Mouse (Mus musculus) heart, embryonic 15.5 days (tissue): ENCODE measurements around the gene Fndc8. TPM values are rescaled to one million over a fixed set of nuclear protein-coding genes. Genes with fewer than 3 reads are reported as not detected.
A peak's percentile ranks its signal among the peaks of the same experiment; 100 is the strongest.

Experiments
- ATAC-seq: fragments of 200-750 bp; cut with Nextera tagmentation; replicated peaks from 2 replicates; pipeline ENCODE4 v1.8.0; 2017; ENCODE audit warnings: low read depth, moderate TSS enrichment; ENCODE audit not compliant: insufficient number of reproducible peaks, insufficient read depth, low FRiP score
- H3K27ac ChIP-seq: fragments of 300-500 bp; sonication (generic); 2 replicates; pipeline ENCODE4 v1.5.1; 2015; ENCODE audit warnings: mild to moderate bottlenecking, inconsistent platforms
- H3K27me3 ChIP-seq: fragments of 300-500 bp; sonication (generic); 2 replicates; pipeline ENCODE4 v1.6.1; 2015; ENCODE audit warnings: inconsistent platforms
- H3K36me3 ChIP-seq: fragments of 300-500 bp; sonication (generic); 2 replicates; pipeline ENCODE4 v1.6.1; 2015; ENCODE audit warnings: mild to moderate bottlenecking, inconsistent platforms
- H3K4me1 ChIP-seq: fragments of 300-500 bp; sonication (generic); replicated peaks from 2 replicates; pipeline ENCODE4 v1.6.1; 2015; ENCODE audit warnings: inconsistent platforms
- H3K4me2 ChIP-seq: fragments of 300-500 bp; sonication (generic); 2 replicates; pipeline ENCODE4 v1.6.1; 2015; ENCODE audit warnings: inconsistent platforms, mild to moderate bottlenecking, moderate library complexity
- H3K4me3 ChIP-seq: fragments of 300-500 bp; sonication (generic); 2 replicates; pipeline ENCODE4 v1.5.1; 2015; ENCODE audit warnings: mild to moderate bottlenecking, inconsistent platforms
- H3K9ac ChIP-seq: fragments of 300-500 bp; sonication (generic); 2 replicates; pipeline ENCODE4 v1.6.1; 2015; ENCODE audit warnings: mild to moderate bottlenecking, inconsistent platforms
- H3K9me3 ChIP-seq: fragments of 300-500 bp; sonication (generic); replicated peaks from 2 replicates; pipeline ENCODE4 v1.6.1; 2016; ENCODE audit warnings: inconsistent platforms
- WGBS: fragments of 180-500 bp; shearing (Covaris S2); methylation state at CpG from one replicate; pipeline ENCODE4 v1.1.7; 2015; ENCODE audit warnings: mixed read lengths; 5-methylcytosine and 5-hydroxymethylcytosine counted together
- polyA plus RNA-seq: library from polyadenylated mRNA; unstranded; fragments of >200 nt; fragmentation: Nextera tagmentation; extraction: Ambion mirVana; gene quantifications from 2 replicates; pipeline ENCODE4 v1.2.1, GENCODE M21; 2015

Fndc8 gene
- polyA plus RNA-seq, 1 experiment from 2014 or later: 0.08 TPM

GRCm38 (mm10) chr11:82890342-82890762 lies 1.6 kb upstream of the Fndc8 start, which contains the start of gene Rad51d:
Gene Rad51d (minus strand): TSS chr11:82890614.
- Histone ChIP-seq H3K4me3 (peak within 1 kb of the TSS; percentile 84), H3K27me3 (peaks cover 12% of the 10 kb centered on the region), H3K4me1 (peaks cover 16% of the 10 kb centered on the region), H3K9ac (peak within 1 kb of the TSS; percentile 78), H3K9me3 (no peaks in the 10 kb centered on the region), H3K4me2 (peak within 1 kb of the TSS; percentile 95), H3K36me3 (no peaks in the 10 kb centered on the region), H3K27ac (peak within 1 kb of the TSS; percentile 73)
- under 1% methylated on average over 26 of the region's 26 CpGs for WGBS
- peak; percentile 93 for ATAC-seq

DNA sequence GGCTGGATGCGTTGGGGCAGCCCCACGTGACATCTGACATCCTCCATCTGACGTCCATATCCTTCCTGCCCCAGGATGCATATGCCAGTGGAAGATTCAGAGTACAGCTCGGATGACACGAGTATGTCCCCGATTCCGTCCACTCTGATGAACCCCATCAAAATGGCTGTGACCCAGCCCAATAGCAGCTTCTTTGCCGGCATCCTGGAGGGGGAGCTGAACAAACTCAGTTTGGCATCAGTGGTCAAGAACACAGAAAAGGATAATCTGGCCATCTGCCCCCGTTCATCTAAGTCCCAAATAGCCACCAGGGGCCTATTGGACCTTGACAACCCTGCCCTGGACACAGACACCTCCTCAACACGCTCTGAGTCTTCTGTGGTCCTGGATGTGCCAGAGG lies 5.6 kb downstream of the Fndc8 start:
- no peaks in the 10 kb centered on the region for H3K9me3 ChIP-seq
- no peak overlapping the region for H3K4me2 ChIP-seq
- WGBS: 79% methylated on average over 10 of the region's 10 CpGs
- no peak overlapping the region for H3K27ac ChIP-seq
- no peaks in the 10 kb centered on the region for H3K4me1 ChIP-seq
- H3K27me3 ChIP-seq: peaks cover 4% of the 10 kb centered on the region; the same call in 1 of the 2 replicates
- H3K4me3 ChIP-seq: no peak overlapping the region
- no peak overlapping the region for H3K9ac ChIP-seq
- no peak for ATAC-seq
- peaks cover 29% of the 10 kb centered on the region for H3K36me3 ChIP-seq

GRCm38 (mm10) chr11:82899720-82900119 lies 7.8 kb downstream of the Fndc8 start:
- Histone ChIP-seq H3K4me3 (no peak overlapping the region), H3K9ac (no peak overlapping the region), H3K36me3 (peaks cover 50% of the 10 kb centered on the region), H3K9me3 (no peaks in the 10 kb centered on the region), H3K27me3 (no peaks in the 10 kb centered on the region), H3K4me1 (no peaks in the 10 kb centered on the region), H3K27ac (no peak overlapping the region), H3K4me2 (no peak overlapping the region)
- WGBS: 95% methylated on average over 5 of the region's 5 CpGs
- no peak for ATAC-seq

DNA sequence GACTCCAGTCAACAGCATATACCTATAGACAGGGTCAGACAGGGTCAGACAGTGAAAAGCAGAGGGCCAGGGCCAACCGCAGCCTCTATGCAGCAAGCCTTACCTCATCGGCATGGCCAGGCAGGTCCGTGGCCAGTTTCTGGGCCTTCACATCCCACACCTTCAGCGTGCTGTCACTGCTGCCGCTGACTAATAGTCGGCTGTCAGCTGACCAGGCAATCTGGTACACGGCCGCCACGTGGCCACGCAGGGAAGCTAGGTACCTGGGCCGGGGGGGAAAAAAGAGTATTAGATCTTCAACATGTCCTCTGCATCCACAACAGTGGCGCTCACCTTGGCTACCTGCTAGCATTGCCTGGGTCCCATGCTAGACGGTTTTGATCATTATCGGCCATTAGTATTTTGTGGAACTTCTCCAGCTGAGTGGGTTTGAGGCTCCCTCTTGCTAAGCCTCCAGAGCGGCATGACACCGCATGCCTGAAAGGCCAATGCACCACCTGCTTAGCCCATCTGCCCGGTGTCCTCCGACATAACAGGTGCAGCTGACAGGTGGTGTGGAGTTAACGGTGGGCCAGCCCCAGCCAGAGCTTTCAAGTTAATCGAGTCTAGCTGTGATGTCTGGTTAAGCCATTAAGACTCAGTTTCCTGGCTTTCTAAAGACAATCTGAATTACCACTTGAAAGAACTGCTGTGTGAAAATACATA lies 9.8 kb downstream of the Fndc8 start:
- 92% methylated on average over 20 of the region's 20 CpGs for WGBS
- no peak overlapping the region for H3K4me2 ChIP-seq
- H3K9me3 ChIP-seq: no peaks in the 10 kb centered on the region
- H3K4me1 ChIP-seq: no peaks in the 10 kb centered on the region
- no peak overlapping the region for H3K27ac ChIP-seq
- H3K36me3 ChIP-seq: peaks cover 65% of the 10 kb centered on the region
- no peak for ATAC-seq
- H3K9ac ChIP-seq: no peak overlapping the region
- H3K27me3 ChIP-seq: no peaks in the 10 kb centered on the region
- no peak overlapping the region for H3K4me3 ChIP-seq

- no peak for ATAC-seq
- WGBS: 54% methylated on average over 8 of the region's 8 CpGs
These were observed 13.0 kb downstream of the Fndc8 start for GRCm38 (mm10) chr11:82904952-82905351.

GRCm38 (mm10) chr11:82905816-82906215 lies 13.9 kb downstream of the Fndc8 start:
- no peak for ATAC-seq
- H3K9me3 ChIP-seq: no peaks in the 10 kb centered on the region
- H3K4me2 ChIP-seq: no peak overlapping the region
- H3K27me3 ChIP-seq: no peaks in the 10 kb centered on the region
- peaks cover 27% of the 10 kb centered on the region for H3K4me1 ChIP-seq
- H3K27ac ChIP-seq: no peak overlapping the region
- no peak overlapping the region for H3K9ac ChIP-seq
- H3K36me3 ChIP-seq: peaks cover 53% of the 10 kb centered on the region
- WGBS: 85% methylated on average over 5 of the region's 5 CpGs
- H3K4me3 ChIP-seq: no peak overlapping the region

More at GRCm38 (mm10) chr11:82904952-82905351, 13.0 kb downstream of the Fndc8 start:
- Histone ChIP-seq H3K4me2 (no peak overlapping the region), H3K27ac (no peak overlapping the region), H3K9ac (no peak overlapping the region), H3K9me3 (no peaks in the 10 kb centered on the region), H3K4me1 (peaks cover 22% of the 10 kb centered on the region), H3K36me3 (peaks cover 62% of the 10 kb centered on the region), H3K4me3 (no peak overlapping the region), H3K27me3 (no peaks in the 10 kb centered on the region)

GRCm38 (mm10) chr11:82907651-82908607 lies 16.0 kb downstream of the Fndc8 start, which contains the start of gene Nle1:
Gene Nle1 (minus strand): TSS chr11:82908411.
- peak within 1 kb of the TSS; percentile 80 for H3K9ac ChIP-seq
- ATAC-seq: no peak; the same call in 1 of the 2 replicates
- peak within 1 kb of the TSS; percentile 86 for H3K4me3 ChIP-seq
- peak within 1 kb of the TSS; percentile 84 for H3K4me2 ChIP-seq
- no peak within 1 kb of the TSS for H3K27ac ChIP-seq
- no peaks in the 10 kb centered on the region for H3K9me3 ChIP-seq
- 2% methylated on average over 73 of the region's 73 CpGs for WGBS
- peaks cover 32% of the 10 kb centered on the region for H3K36me3 ChIP-seq
- no peaks in the 10 kb centered on the region for H3K27me3 ChIP-seq
- peaks cover 34% of the 10 kb centered on the region for H3K4me1 ChIP-seq

GRCm38 (mm10) chr11:82908608-82908989 lies 16.7 kb downstream of the Fndc8 start:
- ATAC-seq: no peak
- Histone ChIP-seq H3K4me2 (peak overlapping the region; percentile 84), H3K4me3 (peak overlapping the region; percentile 86), H3K4me1 (peaks cover 40% of the 10 kb centered on the region), H3K9me3 (no peaks in the 10 kb centered on the region), H3K9ac (peak overlapping the region; percentile 80), H3K36me3 (peaks cover 25% of the 10 kb centered on the region), H3K27ac (no peak overlapping the region), H3K27me3 (no peaks in the 10 kb centered on the region)
- WGBS: 49% methylated on average over 10 of the region's 10 CpGs

DNA sequence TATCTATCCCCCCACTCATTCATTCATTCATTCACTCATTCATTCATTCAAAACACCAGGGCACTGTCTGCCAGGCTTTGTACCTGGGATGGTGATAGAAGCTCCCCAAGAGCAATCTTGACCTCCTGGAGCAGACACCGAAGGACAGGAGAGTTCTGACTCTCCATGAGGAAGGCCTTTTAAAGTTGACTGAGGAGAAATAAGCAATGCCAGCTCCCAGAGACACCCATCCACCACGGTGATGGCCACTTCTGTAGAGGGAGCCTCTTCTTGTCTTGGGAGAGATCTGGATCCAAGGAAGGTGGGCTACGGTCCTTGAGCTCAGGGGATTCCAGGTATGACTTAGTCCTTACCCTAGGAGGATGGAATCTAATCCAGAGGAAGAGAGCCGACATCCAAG lies 18.3 kb downstream of the Fndc8 start, which contains the start of gene Unc45b:
TSS of gene Unc45b (plus strand) at position 301 of the 400 bp plus-strand sequence.
- no peak for ATAC-seq
- H3K36me3 ChIP-seq: peaks cover 10% of the 10 kb centered on the region; the same call in 1 of the 2 replicates
- H3K27me3 ChIP-seq: no peaks in the 10 kb centered on the region
- H3K4me3 ChIP-seq: peak within 1 kb of the TSS; percentile 55
- H3K9me3 ChIP-seq: no peaks in the 10 kb centered on the region
- peak within 1 kb of the TSS; percentile 62 for H3K9ac ChIP-seq
- H3K27ac ChIP-seq: peak within 1 kb of the TSS; percentile 92
- peaks cover 55% of the 10 kb centered on the region for H3K4me1 ChIP-seq
- peak within 1 kb of the TSS; percentile 66 for H3K4me2 ChIP-seq
- WGBS: 51% methylated on average over 4 of the region's 4 CpGs

DNA sequence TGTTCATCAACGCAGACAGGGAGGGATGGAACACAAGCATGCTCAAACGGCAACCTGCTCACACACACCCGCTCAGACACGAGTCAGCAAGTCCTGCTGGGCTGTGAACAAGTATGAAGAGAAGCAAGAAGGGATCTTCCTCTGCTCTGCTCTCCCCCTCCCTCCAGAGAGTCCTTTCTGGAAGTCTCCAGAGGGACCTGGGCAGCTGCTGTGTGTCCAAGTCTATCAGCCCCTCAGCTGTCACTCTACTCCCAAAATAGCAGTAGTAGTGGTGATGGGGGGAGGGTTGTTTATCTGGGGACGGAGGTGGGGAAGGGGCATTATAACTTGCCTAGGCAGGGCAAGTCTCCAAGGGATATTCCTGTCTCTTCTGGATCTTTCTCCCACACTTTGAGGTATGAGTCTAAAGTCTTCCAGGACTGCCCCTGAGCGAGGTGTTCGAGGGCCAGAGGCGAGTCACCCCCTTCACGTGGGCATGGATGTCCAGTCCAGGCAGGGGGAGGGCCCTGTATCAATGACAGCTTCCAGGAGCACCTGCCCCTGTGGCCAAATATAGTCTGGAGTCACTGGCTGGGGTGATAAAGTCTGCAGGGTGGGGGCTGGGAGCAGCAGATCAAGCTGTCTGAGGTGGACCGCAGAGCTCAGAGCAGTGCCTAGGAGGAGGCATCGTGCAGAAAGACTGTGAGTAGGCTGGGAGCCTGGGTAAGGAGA lies 18.9 kb downstream of the Fndc8 start:
- Histone ChIP-seq H3K4me1 (peaks cover 57% of the 10 kb centered on the region), H3K27ac (peak overlapping the region; percentile 92), H3K4me2 (peak overlapping the region; percentile 66), H3K9me3 (no peaks in the 10 kb centered on the region), H3K9ac (peak overlapping the region; percentile 62), H3K36me3 (peaks cover 5% of the 10 kb centered on the region; the same call in 1 of the 2 replicates), H3K27me3 (no peaks in the 10 kb centered on the region), H3K4me3 (peak overlapping the region; percentile 55)
- peak; percentile 89 for ATAC-seq
- WGBS: 29% methylated on average over 11 of the region's 11 CpGs
